Mouse (Mus musculus): ENCODE results near the gene Phactr3. TPM values are rescaled to one million over a fixed set of nuclear protein-coding genes. Genes with fewer than 3 reads are reported as not detected.
"Not testable (repeated sequence)": the region's sequence is repeated elsewhere in the genome, so short reads cannot be mapped to it uniquely, and the experiment has no call there.

The Phactr3 gene
- total RNA-seq, 2 experiments from 2014 or later = 2.6 to 2.7 TPM

DNA sequence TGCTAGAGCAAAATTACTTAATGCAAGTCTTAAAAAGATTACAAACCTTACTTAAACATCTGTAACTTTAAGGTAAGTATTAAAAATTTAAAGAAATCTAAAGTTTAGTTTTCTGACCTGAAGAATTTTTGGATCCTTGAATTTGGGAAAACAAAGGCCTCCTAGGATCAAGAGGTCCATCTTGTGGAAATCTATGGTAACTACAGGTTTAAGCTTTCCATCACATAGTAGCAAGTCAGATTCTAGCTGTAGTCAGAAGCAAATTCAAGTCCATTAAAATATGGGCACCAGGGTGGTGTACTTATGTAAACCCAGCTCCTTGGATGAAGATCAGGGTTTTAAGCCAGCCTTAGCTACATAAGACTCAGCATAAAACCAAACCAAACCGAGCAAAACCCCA is 219.1 kb downstream of the Phactr3 start:
- no peak for DNase-seq

DNA sequence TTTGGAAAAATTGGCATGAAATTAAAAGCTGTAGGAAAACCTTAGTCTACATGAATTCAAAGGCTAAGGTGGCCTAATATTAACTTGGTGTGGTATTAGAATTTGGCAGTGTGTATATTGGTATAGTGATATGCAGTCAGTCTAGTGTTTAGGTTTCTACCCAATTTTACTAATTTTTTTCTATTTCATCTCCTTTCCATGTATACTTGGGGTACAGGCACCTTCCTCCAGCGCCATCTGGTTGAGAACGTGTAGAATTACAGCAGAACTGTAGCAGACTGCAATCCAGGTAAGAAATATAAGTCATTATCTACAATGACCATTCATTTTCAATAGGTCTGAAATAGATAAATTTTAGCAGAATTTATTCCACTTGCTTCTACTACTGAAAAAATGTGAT is 220.3 kb downstream of the Phactr3 start:
- DNase-seq = no peak

DNA sequence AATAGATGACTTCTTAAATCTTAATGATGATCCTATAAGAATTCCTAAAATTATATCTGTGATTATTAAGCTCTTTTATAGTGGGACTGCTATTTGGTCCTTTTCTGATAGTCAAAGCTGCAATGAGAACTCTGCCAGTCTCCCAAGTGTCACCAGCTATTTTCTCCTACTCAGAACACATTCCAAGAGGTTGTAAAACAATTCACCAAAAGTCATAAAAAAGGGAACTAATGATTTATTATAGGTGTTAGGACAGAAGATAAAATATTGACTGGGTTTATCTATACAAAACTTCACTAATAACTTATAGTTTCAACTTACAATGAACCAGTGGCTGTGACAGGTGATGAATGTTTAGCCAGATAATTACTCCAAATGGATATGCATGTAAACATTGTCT is 223.3 kb downstream of the Phactr3 start:
- DNase-seq = not testable (repeated sequence)

DNA sequence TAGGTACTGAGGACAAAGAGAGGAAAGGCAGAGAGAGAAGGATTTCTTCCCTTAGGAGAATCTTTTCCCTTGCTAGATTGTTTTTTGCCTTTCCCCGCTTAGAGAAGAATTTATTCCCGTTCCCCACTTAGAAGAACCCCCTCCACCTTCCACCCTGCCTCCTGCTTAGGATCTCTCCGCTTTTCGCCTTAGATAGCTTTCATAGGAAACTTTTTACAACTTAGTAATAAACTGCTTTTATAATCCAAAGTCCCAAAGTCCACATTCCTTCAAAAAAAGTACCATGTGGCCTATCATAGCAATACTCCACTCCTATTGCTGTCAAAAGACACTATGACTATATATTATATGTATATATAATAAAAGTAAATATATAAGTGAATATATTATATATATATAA is 223.8 kb downstream of the Phactr3 start:
- no peak for DNase-seq

Other genes with a start within 250 kb of the Phactr3 start
- 1 to 10 TPM; 5.6 to 6.7 TPM for gene Gm14327, start 221.9 kb upstream of the Phactr3 start, total RNA-seq (2021)
- gene Zfp972, start 193.4 kb upstream of the Phactr3 start, total RNA-seq (2021) = under 1 TPM in 1 of 2 experiments, not detected in 1; 0.70 TPM
- 10 to 100 TPM; 30.0 to 33.5 TPM for gene Gm14326, start 161.7 kb upstream of the Phactr3 start, total RNA-seq (2021)
- 10 to 100 TPM; 25.0 to 25.4 TPM for gene Zfp971, start 95.7 kb upstream of the Phactr3 start, total RNA-seq (2021)
- gene Zfp931, start 40.5 kb upstream of the Phactr3 start, total RNA-seq (2021) = 1 to 10 TPM; 8.4 to 9.3 TPM

Data from heart, postnatal 4 days (tissue).